8 mouse cellular contexts compared by ENCODE assay signal in genomic region chr11:120187236-120188101, GRCm38 (mm10). TPM values are rescaled to one million over a fixed set of nuclear protein-coding genes. Genes with fewer than 3 reads are reported as not detected.
DNase-seq lines count a peak whose midpoint lies in the region; ATAC-seq and TF ChIP-seq lines count a peak whose summit lies in the region.

No protein-coding gene starts in this region.

- ATAC-seq in forebrain, embryonic 13.5 days, result no peak
- no peak for ATAC-seq in lung, embryonic 16.5 days (ENCODE audit: low read depth)
- ATAC-seq in stomach, embryonic 16.5 days (ENCODE audit: insufficient read depth, low FRiP score), result no peak

- H3K27ac ChIP-seq in testis, adult 2 months (ENCODE audit: control insufficient read depth, insufficient read depth, low read depth, low read length), result peak overlapping the region; percentile 50
- peak overlapping the region; percentile 96 for H3K27ac ChIP-seq in forebrain, embryonic 13.5 days
- H3K27ac ChIP-seq in lung, embryonic 16.5 days (ENCODE audit: low read length), result peak overlapping the region; percentile 47
- peak overlapping the region; percentile 69 for H3K27ac ChIP-seq in stomach, embryonic 16.5 days (ENCODE audit: low read length)

- DNase-seq in testis, postnatal 14 days (ENCODE audit: low spot score), result no peak
- DNase-seq in kidney, adult 11 months, result peak; percentile 51
- DNase-seq in left cerebral cortex, adult 11 months (ENCODE audit: low spot score), result no peak
- no peak for DNase-seq in layer of hippocampus, adult 9-10 months (ENCODE audit: low spot score)

- WGBS in forebrain, embryonic 13.5 days, result under 1% methylated on average over 43 of the region's 43 CpGs
- WGBS in lung, embryonic 16.5 days, result 1% methylated on average over 43 of the region's 43 CpGs
- WGBS in stomach, embryonic 16.5 days, result 1% methylated on average over 43 of the region's 43 CpGs

- H3K4me1 ChIP-seq in testis, adult 2 months (ENCODE audit: control insufficient read depth, insufficient read depth, low read length), result peaks cover 47% of the 10 kb centered on the region
- H3K4me1 ChIP-seq in forebrain, embryonic 13.5 days, result peaks cover 54% of the 10 kb centered on the region
- H3K4me1 ChIP-seq in lung, embryonic 16.5 days (replicated peaks; ENCODE audit: control insufficient read depth, insufficient read depth, low read length), result peaks cover 36% of the 10 kb centered on the region
- H3K4me1 ChIP-seq in stomach, embryonic 16.5 days (ENCODE audit: control insufficient read depth, insufficient read depth, low read length), result peaks cover 51% of the 10 kb centered on the region

- no peaks in the 10 kb centered on the region for H3K27me3 ChIP-seq in testis, adult 2 months (ENCODE audit: control insufficient read depth, insufficient read depth, low read length)
- no peaks in the 10 kb centered on the region for H3K27me3 ChIP-seq in forebrain, embryonic 13.5 days
- no peaks in the 10 kb centered on the region for H3K27me3 ChIP-seq in lung, embryonic 16.5 days (ENCODE audit: control insufficient read depth, insufficient read depth, low read depth, low read length)
- H3K27me3 ChIP-seq in stomach, embryonic 16.5 days (ENCODE audit: control insufficient read depth, insufficient read depth, low read length), result no peaks in the 10 kb centered on the region

- no peaks in the 10 kb centered on the region for H3K36me3 ChIP-seq in testis, adult 2 months (ENCODE audit: control insufficient read depth, insufficient read depth, low read length)
- 0 out of 2 replicates have a peak, but pooled peaks cover 4% of the 10 kb centered on the region for H3K36me3 ChIP-seq in forebrain, embryonic 13.5 days (ENCODE audit: poor library complexity, severe bottlenecking)
- no peaks in the 10 kb centered on the region for H3K36me3 ChIP-seq in lung, embryonic 16.5 days (ENCODE audit: control insufficient read depth, insufficient read depth, low read length)
- no peaks in the 10 kb centered on the region for H3K36me3 ChIP-seq in stomach, embryonic 16.5 days (ENCODE audit: control insufficient read depth, insufficient read depth, low read length)

- peak overlapping the region; percentile 39; the same call in 1 of the 2 replicates for H3K4me3 ChIP-seq in testis, adult 2 months (ENCODE audit: control insufficient read depth, low read depth, low read length)
- H3K4me3 ChIP-seq in forebrain, embryonic 13.5 days, result peak overlapping the region; percentile 91
- H3K4me3 ChIP-seq in lung, embryonic 16.5 days (ENCODE audit: low read length), result peak overlapping the region; percentile 85
- H3K4me3 ChIP-seq in stomach, embryonic 16.5 days (replicated peaks; ENCODE audit: low read length), result peak overlapping the region; percentile 88

- H3K9ac ChIP-seq in forebrain, embryonic 13.5 days, result peak overlapping the region; percentile 99
- peak overlapping the region; percentile 96 for H3K9ac ChIP-seq in lung, embryonic 16.5 days (ENCODE audit: low read length)
- peak overlapping the region; percentile 99 for H3K9ac ChIP-seq in stomach, embryonic 16.5 days (ENCODE audit: low read length)

- H3K4me2 ChIP-seq in forebrain, embryonic 13.5 days, result peak overlapping the region; percentile 98
- peak overlapping the region; percentile 87 for H3K4me2 ChIP-seq in lung, embryonic 16.5 days (ENCODE audit: low read depth, low read length)
- H3K4me2 ChIP-seq in stomach, embryonic 16.5 days (ENCODE audit: low read depth, low read length), result peak overlapping the region; percentile 95

- TF ChIP-seq POLR2A in testis, adult 2 months (IDR thresholded peaks at IDR 0.05; ENCODE audit: control insufficient read depth, low read depth, low read length), result no peak

- H3K9me3 ChIP-seq in forebrain, embryonic 13.5 days (replicated peaks), result no peaks in the 10 kb centered on the region
- no peaks in the 10 kb centered on the region for H3K9me3 ChIP-seq in lung, embryonic 16.5 days (ENCODE audit: control insufficient read depth, low read length)
- no peaks in the 10 kb centered on the region for H3K9me3 ChIP-seq in stomach, embryonic 16.5 days (replicated peaks; ENCODE audit: control insufficient read depth, low read length)

- no peak for TF ChIP-seq CTCF in testis, adult 2 months (IDR thresholded peaks at IDR 0.05; ENCODE audit: control insufficient read depth, insufficient read depth, insufficient replicate concordance, low read depth, low read length)

RNA-seq across cellular contexts. Expression of gene Slc38a10, which starts 36.3 kb away (rescaled TPM):
- 76.3 and 90.4 TPM in 2 replicates for polyA plus RNA-seq in testis, adult 2 months (2012; rRNA removed)
- polyA plus RNA-seq in forebrain, embryonic 13.5 days (2015; fragmentation: Nextera tagmentation; extraction: Ambion mirVana), result 76.8 and 92.2 TPM in 2 replicates
- 96.3 and 100 TPM in 2 replicates for polyA plus RNA-seq in lung, embryonic 16.5 days (2015; fragmentation: Nextera tagmentation; extraction: Ambion mirVana)
- 95.9 and 99.2 TPM in 2 replicates for polyA plus RNA-seq in stomach, embryonic 16.5 days (2015; fragmentation: Nextera tagmentation; extraction: Ambion mirVana)

RNA-seq across cellular contexts. Expression of gene Bahcc1, which starts 45.3 kb away (rescaled TPM):
- polyA plus RNA-seq in testis, adult 2 months (2012; rRNA removed), result 2.3 and 2.9 TPM in 2 replicates
- polyA plus RNA-seq in forebrain, embryonic 13.5 days (2015; fragmentation: Nextera tagmentation; extraction: Ambion mirVana), result 17.2 TPM in 2 replicates
- polyA plus RNA-seq in lung, embryonic 16.5 days (2015; fragmentation: Nextera tagmentation; extraction: Ambion mirVana), result 7.0 and 7.5 TPM in 2 replicates
- polyA plus RNA-seq in stomach, embryonic 16.5 days (2015; fragmentation: Nextera tagmentation; extraction: Ambion mirVana), result 4.5 and 5.6 TPM in 2 replicates

Comparison
In these comparisons a context has a peak if more than half of its experiments do, and no peak if none do; other contexts are left out.
1. H3K4me3 ChIP-seq: peak in every context shown above with its lines; median percentile 91 in forebrain, embryonic 13.5 days; 88 in stomach, embryonic 16.5 days; 85 in lung, embryonic 16.5 days; 39 in testis, adult 2 months.